Mouse (Mus musculus): ENCODE results near the gene Pus10. TPM values are rescaled to one million over a fixed set of nuclear protein-coding genes. Genes with fewer than 3 reads are reported as not detected.

Pus10 gene
- polyA plus RNA-seq, 1 experiment, result 4.3 TPM

DNA sequence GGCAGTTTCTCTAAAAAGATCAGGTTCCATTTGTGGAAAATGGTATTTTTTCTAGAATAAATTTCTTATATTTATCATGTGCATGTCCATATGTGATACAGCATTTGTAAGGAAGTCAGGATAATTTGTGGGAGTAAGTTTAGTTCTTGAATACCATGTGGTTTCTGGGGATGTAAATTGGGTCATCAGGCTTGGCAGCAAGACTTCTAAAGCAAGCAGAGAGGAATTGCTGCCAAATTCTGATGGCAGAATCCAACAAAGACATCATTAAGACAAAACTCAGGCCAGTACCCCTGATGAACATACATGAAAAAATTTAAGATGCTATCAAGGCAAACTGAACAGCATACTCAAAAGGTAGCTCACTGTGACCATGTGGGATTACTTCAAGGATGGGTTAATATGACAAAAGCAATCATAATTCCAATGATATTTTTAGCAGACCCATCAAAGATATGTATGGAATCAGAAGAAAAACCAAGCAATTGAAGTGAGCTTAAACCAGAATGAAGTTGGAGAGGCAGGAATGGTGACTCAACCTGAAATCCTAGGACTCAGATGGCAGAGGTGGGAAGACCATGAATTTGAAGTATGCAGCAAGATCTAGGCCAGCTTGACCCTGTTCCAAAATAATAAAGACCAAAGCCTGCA lies 70.5 kb downstream of the Pus10 start:
- TF ChIP-seq USF1 (IDR thresholded peaks at IDR 0.05; ENCODE audit: low read depth) (no peak), TCF12 (IDR thresholded peaks at IDR 0.05; ENCODE audit: insufficient read depth, poor library complexity, severe bottlenecking) (no peak), POLR2A (IDR thresholded peaks at IDR 0.05; ENCODE audit: insufficient read length, low read depth) (no peak), REST (IDR thresholded peaks at IDR 0.05; ENCODE audit: insufficient read depth, insufficient read length) (no peak), MYOD1 (IDR thresholded peaks at IDR 0.05; ENCODE audit: control insufficient read depth in 1 of 3, insufficient read length in 2 of 3, low read depth in 2 of 3) (no peak), SRF (IDR thresholded peaks at IDR 0.05; ENCODE audit: control insufficient read depth, insufficient read length, low read depth) (no peak), TCF3 (IDR thresholded peaks at IDR 0.05; ENCODE audit: insufficient read length, low read depth) (no peak), CEBPB (IDR thresholded peaks at IDR 0.05; ENCODE audit: insufficient read depth, poor library complexity, severe bottlenecking) (no peak), E2F4 (IDR thresholded peaks at IDR 0.05; ENCODE audit: insufficient read depth) (no peak), MYOG (IDR thresholded peaks at IDR 0.05; ENCODE audit: control insufficient read depth in 1 of 3, insufficient read depth in 1 of 3, insufficient read length in 2 of 3, low read depth in 2 of 3) (no peak)
- H3K4me3 ChIP-seq, result no peak overlapping the region
- no peaks in the 10 kb centered on the region for H3K79me2 ChIP-seq (ENCODE audit: control insufficient read depth, insufficient read depth)
- H3ac ChIP-seq (ENCODE audit: control insufficient read depth, insufficient read length), result no peak overlapping the region
- H3K36me3 ChIP-seq (ENCODE audit: control insufficient read depth, insufficient read depth), result peaks cover 6% of the 10 kb centered on the region
- no peak overlapping the region for H3K4me2 ChIP-seq (ENCODE audit: low read depth)
- H3K27me3 ChIP-seq (ENCODE audit: control insufficient read depth, insufficient read depth, insufficient read length), result no peaks in the 10 kb centered on the region

GRCm38 (mm10) chr11:23740895-23741294 lies 75.4 kb downstream of the Pus10 start:
- Histone ChIP-seq H3K36me3 (ENCODE audit: control insufficient read depth, insufficient read depth) (peaks cover 19% of the 10 kb centered on the region), H3K4me3 (no peak overlapping the region), H3K4me2 (ENCODE audit: low read depth) (no peak overlapping the region), H3K79me2 (ENCODE audit: control insufficient read depth, insufficient read depth) (no peaks in the 10 kb centered on the region), H3ac (ENCODE audit: control insufficient read depth, insufficient read length) (no peak overlapping the region), H3K27me3 (ENCODE audit: control insufficient read depth, insufficient read depth, insufficient read length) (no peaks in the 10 kb centered on the region)
- TF ChIP-seq MYOD1 (IDR thresholded peaks at IDR 0.05; ENCODE audit: control insufficient read depth in 1 of 3, insufficient read length in 2 of 3, low read depth in 2 of 3) (no peak), MYOG (IDR thresholded peaks at IDR 0.05; ENCODE audit: control insufficient read depth in 1 of 3, insufficient read depth in 1 of 3, insufficient read length in 2 of 3, low read depth in 2 of 3) (no peak), POLR2AphosphoS2 (IDR thresholded peaks at IDR 0.05; ENCODE audit: insufficient read length, low read depth) (no peak), USF1 (IDR thresholded peaks at IDR 0.05; ENCODE audit: low read depth) (no peak), REST (IDR thresholded peaks at IDR 0.05; ENCODE audit: insufficient read depth, insufficient read length) (no peak), CEBPB (IDR thresholded peaks at IDR 0.05; ENCODE audit: insufficient read depth, poor library complexity, severe bottlenecking) (no peak), POLR2A (IDR thresholded peaks at IDR 0.05; ENCODE audit: insufficient read length, low read depth) (no peak), TCF3 (IDR thresholded peaks at IDR 0.05; ENCODE audit: insufficient read length, low read depth) (no peak)

GRCm38 (mm10) chr11:23741386-23741785 lies 75.9 kb downstream of the Pus10 start:
- no peak overlapping the region for H3K4me2 ChIP-seq (ENCODE audit: low read depth)
- H3ac ChIP-seq (ENCODE audit: control insufficient read depth, insufficient read length), result no peak overlapping the region
- no peak overlapping the region for H3K4me3 ChIP-seq
- no peaks in the 10 kb centered on the region for H3K79me2 ChIP-seq (ENCODE audit: control insufficient read depth, insufficient read depth)
- H3K27me3 ChIP-seq (ENCODE audit: control insufficient read depth, insufficient read depth, insufficient read length), result no peaks in the 10 kb centered on the region
- H3K36me3 ChIP-seq (ENCODE audit: control insufficient read depth, insufficient read depth), result peaks cover 19% of the 10 kb centered on the region
- TF ChIP-seq CEBPB (IDR thresholded peaks at IDR 0.05; ENCODE audit: insufficient read depth, poor library complexity, severe bottlenecking), result no peak
- no peak for TF ChIP-seq POLR2AphosphoS2 (IDR thresholded peaks at IDR 0.05; ENCODE audit: insufficient read length, low read depth)
- TF ChIP-seq TCF3 (IDR thresholded peaks at IDR 0.05; ENCODE audit: insufficient read length, low read depth), result no peak
- no peak for TF ChIP-seq REST (IDR thresholded peaks at IDR 0.05; ENCODE audit: insufficient read depth, insufficient read length)
- TF ChIP-seq MYOG (IDR thresholded peaks at IDR 0.05; ENCODE audit: control insufficient read depth in 1 of 3, insufficient read depth in 1 of 3, insufficient read length in 2 of 3, low read depth in 2 of 3), result no peak
- no peak for TF ChIP-seq POLR2A (IDR thresholded peaks at IDR 0.05; ENCODE audit: insufficient read length, low read depth)
- no peak for TF ChIP-seq MAX (IDR thresholded peaks at IDR 0.05; ENCODE audit: low read depth)
- TF ChIP-seq USF1 (IDR thresholded peaks at IDR 0.05; ENCODE audit: low read depth), result no peak
- TF ChIP-seq SRF (IDR thresholded peaks at IDR 0.05; ENCODE audit: control insufficient read depth, insufficient read length, low read depth), result no peak
- TF ChIP-seq TCF12 (IDR thresholded peaks at IDR 0.05; ENCODE audit: insufficient read depth, poor library complexity, severe bottlenecking), result no peak
- TF ChIP-seq MYOD1 (IDR thresholded peaks at IDR 0.05; ENCODE audit: control insufficient read depth in 1 of 3, insufficient read length in 2 of 3, low read depth in 2 of 3), result no peak
- no peak for TF ChIP-seq E2F4 (IDR thresholded peaks at IDR 0.05; ENCODE audit: insufficient read depth)

DNA sequence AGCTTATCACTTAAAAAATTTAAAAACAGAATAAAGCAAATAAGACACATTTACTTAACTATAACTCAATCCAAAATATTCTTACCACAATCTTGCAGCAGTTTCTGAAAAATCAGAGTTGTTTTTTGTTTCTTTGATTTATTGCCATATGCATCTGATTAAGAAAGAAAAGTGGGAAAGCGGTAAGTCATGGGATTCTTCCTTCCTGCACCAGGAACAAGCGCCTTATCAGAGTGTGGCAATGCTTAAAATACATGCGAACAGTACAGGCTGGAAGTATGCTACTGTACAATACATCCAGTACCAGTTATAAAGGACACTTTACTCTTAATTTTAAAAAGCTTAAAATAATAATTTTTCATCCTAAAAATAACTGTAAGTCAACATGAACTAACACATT lies 78.9 kb downstream of the Pus10 start:
- Histone ChIP-seq H3K4me3 (no peak overlapping the region), H3ac (ENCODE audit: control insufficient read depth, insufficient read length) (no peak overlapping the region), H3K36me3 (ENCODE audit: control insufficient read depth, insufficient read depth) (peaks cover 19% of the 10 kb centered on the region), H3K79me2 (ENCODE audit: control insufficient read depth, insufficient read depth) (no peaks in the 10 kb centered on the region), H3K27me3 (ENCODE audit: control insufficient read depth, insufficient read depth, insufficient read length) (no peaks in the 10 kb centered on the region), H3K4me2 (ENCODE audit: low read depth) (no peak overlapping the region)
- no peak for TF ChIP-seq REST (IDR thresholded peaks at IDR 0.05; ENCODE audit: insufficient read depth, insufficient read length)
- no peak for TF ChIP-seq E2F4 (IDR thresholded peaks at IDR 0.05; ENCODE audit: insufficient read depth)
- no peak for TF ChIP-seq MYOD1 (IDR thresholded peaks at IDR 0.05; ENCODE audit: control insufficient read depth in 1 of 3, insufficient read length in 2 of 3, low read depth in 2 of 3)
- no peak for TF ChIP-seq MYOG (IDR thresholded peaks at IDR 0.05; ENCODE audit: control insufficient read depth in 1 of 3, insufficient read depth in 1 of 3, insufficient read length in 2 of 3, low read depth in 2 of 3)
- no peak for TF ChIP-seq USF1 (IDR thresholded peaks at IDR 0.05; ENCODE audit: low read depth)

DNA sequence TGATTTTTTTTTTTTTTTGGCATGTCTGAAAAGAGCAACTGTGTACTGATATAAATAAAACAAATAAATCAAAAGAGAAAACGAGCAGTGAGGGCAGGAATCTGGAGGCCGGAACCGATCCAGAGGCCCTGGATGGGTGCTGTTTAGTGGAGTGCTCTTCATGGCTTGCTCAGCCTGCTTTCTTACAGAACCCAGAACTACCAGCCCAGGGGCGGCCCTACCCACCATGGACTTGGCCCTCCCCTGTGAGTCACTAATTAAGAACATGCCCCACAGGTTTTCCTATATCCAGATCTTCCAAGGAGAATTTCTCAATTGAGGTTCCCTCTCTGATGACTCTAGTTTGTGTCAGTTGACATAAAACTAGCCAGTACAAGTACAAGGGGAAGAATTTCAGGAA lies 80.6 kb downstream of the Pus10 start:
- TF ChIP-seq MAX (IDR thresholded peaks at IDR 0.05; ENCODE audit: low read depth) (no peak), POLR2AphosphoS2 (IDR thresholded peaks at IDR 0.05; ENCODE audit: insufficient read length, low read depth) (no peak), REST (IDR thresholded peaks at IDR 0.05; ENCODE audit: insufficient read depth, insufficient read length) (no peak), CEBPB (IDR thresholded peaks at IDR 0.05; ENCODE audit: insufficient read depth, poor library complexity, severe bottlenecking) (no peak), TCF3 (IDR thresholded peaks at IDR 0.05; ENCODE audit: insufficient read length, low read depth) (no peak), MYOG (IDR thresholded peaks at IDR 0.05; ENCODE audit: control insufficient read depth in 1 of 3, insufficient read depth in 1 of 3, insufficient read length in 2 of 3, low read depth in 2 of 3) (no peak), SRF (IDR thresholded peaks at IDR 0.05; ENCODE audit: control insufficient read depth, insufficient read length, low read depth) (no peak), MYOD1 (IDR thresholded peaks at IDR 0.05; ENCODE audit: control insufficient read depth in 1 of 3, insufficient read length in 2 of 3, low read depth in 2 of 3) (no peak), USF1 (IDR thresholded peaks at IDR 0.05; ENCODE audit: low read depth) (no peak), TCF12 (IDR thresholded peaks at IDR 0.05; ENCODE audit: insufficient read depth, poor library complexity, severe bottlenecking) (no peak), E2F4 (IDR thresholded peaks at IDR 0.05; ENCODE audit: insufficient read depth) (no peak), POLR2A (IDR thresholded peaks at IDR 0.05; ENCODE audit: insufficient read length, low read depth) (no peak)
- Histone ChIP-seq H3ac (ENCODE audit: control insufficient read depth, insufficient read length) (no peak overlapping the region), H3K27me3 (ENCODE audit: control insufficient read depth, insufficient read depth, insufficient read length) (no peaks in the 10 kb centered on the region), H3K36me3 (ENCODE audit: control insufficient read depth, insufficient read depth) (peaks cover 17% of the 10 kb centered on the region), H3K4me3 (no peak overlapping the region), H3K79me2 (ENCODE audit: control insufficient read depth, insufficient read depth) (no peaks in the 10 kb centered on the region), H3K4me2 (ENCODE audit: low read depth) (no peak overlapping the region)

Data from myocyte (in vitro differentiated cells).